Mouse (Mus musculus) left cerebral cortex, adult 8-10 months (tissue): Measurements from ENCODE around the gene Abhd4. TPM values are rescaled to one million over a fixed set of nuclear protein-coding genes. Genes with fewer than 3 reads are reported as not detected.

ENCODE experiments used
- DNase-seq, 2 experiments: peaks; one replicate each; pipeline ENCODE4 v3.0.0; 2022; ENCODE audit warnings: low spot score in 2 of 2
- total RNA-seq, 4 experiments: library from RNA; stranded (reverse); gene quantifications; 2 replicates each; pipeline ENCODE4 v1.2.4; 2022

Gene Abhd4
- total RNA-seq, 4 experiments from 2014 or later: 53.6 to 66.2 (median 59.0) TPM

GRCm38 (mm10) chr14:54271976-54272606, 18.1 kb downstream of the Abhd4 start:
- DNase-seq: no peak

- no peak for DNase-seq
These were observed 18.7 kb downstream of the Abhd4 start for GRCm38 (mm10) chr14:54272696-54273095.

- DNase-seq: no peak
These were observed 22.5 kb downstream of the Abhd4 start for GRCm38 (mm10) chr14:54276446-54276845.

GRCm38 (mm10) chr14:54284839-54285238, 30.9 kb downstream of the Abhd4 start, which contains the start of gene Olfr49:
TSS of gene Olfr49 (minus strand) at chr14:54284939.
- DNase-seq: no peak

GRCm38 (mm10) chr14:54300136-54300535, 46.1 kb downstream of the Abhd4 start:
- no peak for DNase-seq

- no peak for DNase-seq
These were observed 46.7 kb downstream of the Abhd4 start for GRCm38 (mm10) chr14:54300676-54301075.

GRCm38 (mm10) chr14:54311763-54312162, 57.8 kb downstream of the Abhd4 start:
- no peak for DNase-seq

Other genes with a start within 250 kb of the Abhd4 start
- 100 to 1,000 TPM; 107 to 115 (median 113) TPM for gene Dad1, start 84 bp upstream of the Abhd4 start, total RNA-seq
- gene Olfr49, start 30.8 kb downstream of the Abhd4 start, total RNA-seq: not detected
- 10 to 100 TPM; 51.0 to 56.7 (median 55.1) TPM for gene Oxa1l, start 106.6 kb downstream of the Abhd4 start, total RNA-seq
- gene Slc7a7, start 163.6 kb downstream of the Abhd4 start, total RNA-seq: 1 to 10 TPM; 1.1 to 7.5 (median 3.4) TPM
- gene Mrpl52, start 172.7 kb downstream of the Abhd4 start, total RNA-seq: 100 to 1,000 TPM in 2 of 4 experiments, 10 to 100 TPM in 2; 71.6 to 109 (median 87.4) TPM
- gene Mmp14, start 177.4 kb downstream of the Abhd4 start, total RNA-seq: 10 to 100 TPM in 3 of 4 experiments, 1 to 10 TPM in 1; 8.7 to 14.8 (median 11.9) TPM
- 10 to 100 TPM; 24.1 to 27.4 (median 25.8) TPM for gene Lrp10, start 209.9 kb downstream of the Abhd4 start, total RNA-seq
- 10 to 100 TPM; 11.7 to 18.2 (median 13.6) TPM for gene Rem2, start 221.9 kb downstream of the Abhd4 start, total RNA-seq